Mouse (Mus musculus) adrenal gland, adult 2 months (tissue): Measurements from ENCODE around the gene Ces1a. TPM values are rescaled to one million over a fixed set of nuclear protein-coding genes. Genes with fewer than 3 reads are reported as not detected.

ENCODE experiments used
- DNase-seq: peaks from one replicate; pipeline ENCODE4 v3.0.0; 2021
- long read RNA-seq: library from polyadenylated mRNA; stranded (forward); transcript quantifications from one replicate; pipeline ENCODE4 v2.0.0, GENCODE M21; 2021
- polyA plus RNA-seq: library from polyadenylated mRNA; depleted of rRNA; stranded (reverse); fragments of >200 nt; gene quantifications from 2 replicates; pipeline ENCODE4 v1.2.3, GENCODE M21; 2012; rRNA removed
- total RNA-seq, 2 experiments: library from RNA; stranded (reverse); gene quantifications; 2 replicates each; pipeline ENCODE4 v1.2.3; 2021

The Ces1a gene
- total RNA-seq (not detected), polyA plus RNA-seq (not detected in 2 replicates)
- long read RNA-seq = 0 reads

- no peak for DNase-seq
Observed at GRCm38 (mm10) chr8:93048092-93048491, at the start of gene Ces1a. Gene Ces1a, minus strand, starts transcription at chr8:93048192.

GRCm38 (mm10) chr8:93095376-93095775 is 47.4 kb upstream of the Ces1a start:
- peak; percentile 13 for DNase-seq

- no peak for DNase-seq
Observed at GRCm38 (mm10) chr8:93091324-93091723, 43.3 kb upstream of the Ces1a start.

GRCm38 (mm10) chr8:93088686-93089122 is 40.7 kb upstream of the Ces1a start:
- no peak for DNase-seq

- no peak for DNase-seq
Observed at GRCm38 (mm10) chr8:93088193-93088592, 40.2 kb upstream of the Ces1a start.

- no peak for DNase-seq
Observed at GRCm38 (mm10) chr8:93079887-93080286, 31.9 kb upstream of the Ces1a start, which contains the start of gene Ces1b. Gene Ces1b, minus strand, starts transcription at chr8:93080017.

- peak; percentile 10 for DNase-seq
Observed at GRCm38 (mm10) chr8:93075251-93075650, 27.3 kb upstream of the Ces1a start.

GRCm38 (mm10) chr8:93063416-93064117 is 15.6 kb upstream of the Ces1a start:
- DNase-seq = no peak

- peak; percentile 32 for DNase-seq
Observed at GRCm38 (mm10) chr8:93059185-93059584, 11.2 kb upstream of the Ces1a start.

GRCm38 (mm10) chr8:93055238-93055637 is 7.2 kb upstream of the Ces1a start:
- no peak for DNase-seq

- no peak for DNase-seq
Observed at GRCm38 (mm10) chr8:93048510-93049416, 771 bp upstream of the Ces1a start.

- DNase-seq = no peak
Observed at GRCm38 (mm10) chr8:93043083-93043482, 4.9 kb downstream of the Ces1a start.

GRCm38 (mm10) chr8:93040776-93041567 is 7.0 kb downstream of the Ces1a start:
- no peak for DNase-seq

GRCm38 (mm10) chr8:93040256-93040655 is 7.7 kb downstream of the Ces1a start:
- DNase-seq = no peak

- DNase-seq = no peak
Observed at GRCm38 (mm10) chr8:93038831-93039230, 9.2 kb downstream of the Ces1a start.

GRCm38 (mm10) chr8:93030664-93031063 is 17.3 kb downstream of the Ces1a start:
- DNase-seq = peak; percentile 4

- DNase-seq = no peak
Observed at GRCm38 (mm10) chr8:93021738-93022137, 26.3 kb downstream of the Ces1a start.

- no peak for DNase-seq
Observed at GRCm38 (mm10) chr8:93014300-93014699, 33.7 kb downstream of the Ces1a start.

- no peak for DNase-seq
Observed at GRCm38 (mm10) chr8:93012226-93012625, 35.8 kb downstream of the Ces1a start.

GRCm38 (mm10) chr8:93011439-93011838 is 36.6 kb downstream of the Ces1a start:
- DNase-seq = peak; percentile 74

- DNase-seq = peak; percentile 27
Observed at GRCm38 (mm10) chr8:93010286-93010685, 37.7 kb downstream of the Ces1a start.

- peak; percentile 31 for DNase-seq
Observed at GRCm38 (mm10) chr8:92998600-92998999, 49.4 kb downstream of the Ces1a start.
